Mouse (Mus musculus) small intestine, adult 2 months (tissue): ENCODE data around the gene D6Wsu163e.

Experiments
- CTCF ChIP-seq: fragments of 200-500 bp; IDR thresholded peaks from 2 replicates; pipeline ENCODE4 v1.5.1; 2012; ENCODE audit warnings: low read depth, mild to moderate bottlenecking, control low read depth, inconsistent platforms, low read length, moderate library complexity, mixed read lengths; ENCODE audit not compliant: insufficient replicate concordance, insufficient read length; ENCODE audit errors: extremely low read depth
- POLR2A ChIP-seq: fragments of 200-500 bp; IDR thresholded peaks from 2 replicates; pipeline ENCODE4 v1.6.1; 2012; ENCODE audit warnings: low read depth, mild to moderate bottlenecking, control low read depth, inconsistent platforms, low read length, moderate library complexity

DNA sequence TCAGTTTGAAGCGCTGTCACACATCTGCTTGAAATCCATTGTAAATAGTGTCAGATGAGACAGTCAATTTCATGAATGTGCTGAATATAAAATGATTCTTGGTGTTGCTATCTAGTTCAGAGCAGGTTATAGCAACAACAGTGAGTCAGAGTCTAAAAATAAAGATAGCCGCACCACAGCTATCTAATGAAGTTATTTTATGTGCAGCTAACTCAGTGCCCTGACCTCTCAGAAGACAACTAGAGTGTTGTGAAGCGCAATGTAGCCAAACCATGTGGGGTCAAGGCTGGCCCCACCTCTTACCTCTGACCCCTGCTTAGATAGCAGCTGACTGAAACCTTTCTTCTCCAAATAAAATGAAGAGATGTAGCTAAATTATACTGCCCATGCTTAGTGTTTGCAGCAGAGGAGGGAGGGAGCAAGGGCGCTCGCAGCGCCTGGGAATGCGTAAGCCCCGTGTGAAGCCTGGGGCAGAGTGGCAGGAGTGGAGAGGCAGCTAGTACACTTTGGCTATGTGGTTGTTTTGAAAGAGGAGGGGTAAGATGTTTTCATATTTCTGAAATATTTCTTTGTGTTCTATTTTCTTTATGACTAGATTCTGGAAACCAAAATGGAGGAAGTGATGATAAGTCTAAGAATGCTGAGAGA lies 21.7 kb downstream of the D6Wsu163e start:
- TF ChIP-seq POLR2A, result no peak
- no peak for TF ChIP-seq CTCF
